Mouse (Mus musculus): ENCODE measurements around the gene Slc8a1. TPM values are rescaled to one million over a fixed set of nuclear protein-coding genes. Genes with fewer than 3 reads are reported as not detected.

Gene Slc8a1
- total and polyA plus RNA-seq, 2 experiments = 0.27 to 3.8 TPM

DNA sequence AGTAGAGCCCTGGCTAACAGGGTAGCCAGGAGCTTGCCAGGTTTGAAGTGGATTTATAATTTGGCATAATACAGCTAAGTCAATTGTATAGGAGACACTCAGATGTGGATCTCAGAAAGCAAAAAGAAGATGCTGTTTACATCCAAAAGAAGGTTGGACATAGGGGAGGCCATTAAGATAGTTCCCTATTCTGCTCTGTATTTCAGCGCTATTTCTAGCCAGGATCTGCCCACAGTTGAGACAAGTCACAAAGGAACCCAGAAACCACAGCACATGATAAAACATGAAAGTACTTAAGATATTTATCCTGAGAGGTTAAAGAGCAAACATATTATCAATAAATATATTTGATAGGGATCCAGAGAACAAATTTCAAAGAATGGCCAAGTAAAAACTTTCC lies 43.2 kb downstream of the Slc8a1 start:
- Histone ChIP-seq H3K9ac (ENCODE audit: low read depth, low read length) (no peak overlapping the region), H3K79me2 (ENCODE audit: control insufficient read depth, insufficient read depth, low read length) (no peaks in the 10 kb centered on the region), H3K27ac (replicated peaks; ENCODE audit: insufficient read depth, low read depth, low read length) (no peak overlapping the region), H3K4me3 (ENCODE audit: insufficient read depth, low read depth, low read length) (no peak overlapping the region), H3K4me1 (ENCODE audit: control insufficient read depth, insufficient read depth, low read length) (no peaks in the 10 kb centered on the region), H3K36me3 (ENCODE audit: control insufficient read depth, insufficient read depth, low read length) (no peaks in the 10 kb centered on the region), H3K27me3 (ENCODE audit: control insufficient read depth, insufficient read depth, low read length) (no peaks in the 10 kb centered on the region)
- TF ChIP-seq CTCF (IDR thresholded peaks at IDR 0.05; ENCODE audit: low read depth, low read length) (no peak), POLR2A (IDR thresholded peaks at IDR 0.05; ENCODE audit: extremely low read depth, insufficient read depth, low read length) (no peak)
- DNase-seq (ENCODE audit: extremely low read depth, low read depth, low spot score) = no peak
- 92% methylated on average over 1 of the region's 1 CpGs for WGBS

DNA sequence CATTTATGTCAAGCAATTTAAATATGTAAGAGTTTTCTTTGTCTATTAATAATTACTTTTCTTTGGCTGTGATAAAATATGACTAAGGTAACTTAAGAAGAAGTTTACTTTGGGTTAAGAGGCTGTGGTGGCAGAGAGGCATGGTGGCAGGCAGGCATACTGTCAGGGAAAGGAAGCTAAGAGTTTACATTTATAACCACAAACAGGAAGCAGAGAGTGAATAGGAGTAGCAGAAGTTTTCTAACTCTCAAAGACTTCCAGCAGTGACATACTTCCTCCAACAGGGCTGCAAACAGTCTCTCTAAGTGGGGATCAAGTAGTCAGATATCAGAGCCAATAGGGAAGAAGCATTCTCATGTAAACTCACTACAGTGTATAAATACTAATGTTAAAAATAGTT lies 58.6 kb downstream of the Slc8a1 start:
- H3K79me2 ChIP-seq (ENCODE audit: control insufficient read depth, insufficient read depth, low read length) = no peaks in the 10 kb centered on the region
- DNase-seq (ENCODE audit: extremely low read depth, low read depth, low spot score) = no peak
- no peak overlapping the region for H3K9ac ChIP-seq (ENCODE audit: low read depth, low read length)
- H3K4me3 ChIP-seq (ENCODE audit: insufficient read depth, low read depth, low read length) = no peak overlapping the region
- H3K27ac ChIP-seq (replicated peaks; ENCODE audit: insufficient read depth, low read depth, low read length) = no peak overlapping the region
- H3K36me3 ChIP-seq (ENCODE audit: control insufficient read depth, insufficient read depth, low read length) = no peaks in the 10 kb centered on the region
- H3K4me1 ChIP-seq (ENCODE audit: control insufficient read depth, insufficient read depth, low read length) = no peaks in the 10 kb centered on the region
- TF ChIP-seq CTCF (IDR thresholded peaks at IDR 0.05; ENCODE audit: low read depth, low read length) (no peak), POLR2A (IDR thresholded peaks at IDR 0.05; ENCODE audit: extremely low read depth, insufficient read depth, low read length) (no peak)
- no peaks in the 10 kb centered on the region for H3K27me3 ChIP-seq (ENCODE audit: control insufficient read depth, insufficient read depth, low read length)

DNA sequence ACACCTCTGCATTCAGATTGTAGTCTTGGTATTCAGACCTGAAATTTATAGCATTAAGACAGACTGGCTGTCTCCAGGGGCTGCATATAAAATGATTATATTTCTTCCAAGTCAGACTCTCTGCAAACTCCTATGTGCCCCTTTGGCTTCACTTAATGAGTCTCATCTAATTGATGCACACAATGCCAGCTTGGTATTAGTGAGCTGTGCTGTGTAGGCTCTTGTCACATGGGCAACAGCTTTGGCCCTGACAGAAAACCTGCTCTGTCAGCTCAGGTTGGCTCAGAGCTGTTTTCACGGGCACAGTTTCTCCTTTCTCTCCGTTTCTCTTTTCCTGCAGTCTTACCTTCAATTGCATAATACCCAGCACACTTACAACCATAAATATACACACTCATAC lies 60.7 kb downstream of the Slc8a1 start:
- WGBS = 74% methylated on average over 2 of the region's 2 CpGs
- TF ChIP-seq POLR2A (IDR thresholded peaks at IDR 0.05; ENCODE audit: extremely low read depth, insufficient read depth, low read length) (no peak), CTCF (IDR thresholded peaks at IDR 0.05; ENCODE audit: low read depth, low read length) (no peak)
- Histone ChIP-seq H3K4me3 (ENCODE audit: insufficient read depth, low read depth, low read length) (no peak overlapping the region), H3K27ac (replicated peaks; ENCODE audit: insufficient read depth, low read depth, low read length) (no peak overlapping the region), H3K36me3 (ENCODE audit: control insufficient read depth, insufficient read depth, low read length) (no peaks in the 10 kb centered on the region), H3K79me2 (ENCODE audit: control insufficient read depth, insufficient read depth, low read length) (no peaks in the 10 kb centered on the region), H3K27me3 (ENCODE audit: control insufficient read depth, insufficient read depth, low read length) (no peaks in the 10 kb centered on the region), H3K9ac (ENCODE audit: low read depth, low read length) (no peak overlapping the region), H3K4me1 (ENCODE audit: control insufficient read depth, insufficient read depth, low read length) (no peaks in the 10 kb centered on the region)
- no peak for DNase-seq (ENCODE audit: extremely low read depth, low read depth, low spot score)

DNA sequence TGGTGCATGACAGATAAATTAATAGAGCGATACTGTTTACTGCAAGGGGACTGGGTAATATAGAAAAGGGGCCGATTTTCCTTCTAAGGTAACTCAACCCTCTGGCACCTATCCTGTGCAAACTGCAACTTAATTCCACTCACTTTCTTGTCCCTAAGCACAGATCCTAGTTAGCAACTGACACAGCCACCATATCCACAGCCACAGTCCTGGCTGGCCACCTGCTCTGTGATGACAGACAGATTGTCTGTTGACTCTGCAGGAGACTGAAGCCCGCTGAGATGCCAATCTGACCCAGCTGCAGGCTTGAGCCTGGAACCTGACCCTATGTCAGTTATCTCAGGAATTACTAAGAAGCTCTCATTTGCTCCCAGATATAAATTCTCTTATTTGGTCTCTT lies 62.0 kb downstream of the Slc8a1 start:
- no peak overlapping the region for H3K27ac ChIP-seq (replicated peaks; ENCODE audit: insufficient read depth, low read depth, low read length)
- 51% methylated on average over 3 of the region's 3 CpGs for WGBS

DNA sequence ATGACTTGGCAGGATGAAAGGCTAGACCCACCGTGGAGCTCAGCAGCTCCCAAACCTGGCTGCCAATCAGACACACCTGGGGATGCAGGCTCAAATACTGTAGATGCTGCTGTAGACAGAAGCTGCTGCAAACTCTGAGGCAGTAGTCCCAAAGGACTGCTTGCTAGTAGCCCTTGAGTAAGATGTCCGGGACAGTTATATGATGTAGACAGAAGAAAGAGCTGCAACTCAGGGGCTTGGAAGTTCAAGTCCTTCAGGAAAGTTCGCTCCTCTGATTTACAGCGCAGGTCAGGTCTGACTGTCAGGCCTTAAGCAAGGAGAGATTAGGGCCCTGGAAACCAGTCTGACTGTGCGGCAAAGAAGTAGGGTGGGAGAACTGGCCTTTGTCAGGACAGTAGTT lies 66.9 kb downstream of the Slc8a1 start:
- no peak overlapping the region for H3K9ac ChIP-seq (ENCODE audit: low read depth, low read length)
- H3K27ac ChIP-seq (replicated peaks; ENCODE audit: insufficient read depth, low read depth, low read length) = no peak overlapping the region
- WGBS = 40% methylated on average over 5 of the region's 5 CpGs
- H3K36me3 ChIP-seq (ENCODE audit: control insufficient read depth, insufficient read depth, low read length) = no peaks in the 10 kb centered on the region
- H3K79me2 ChIP-seq (ENCODE audit: control insufficient read depth, insufficient read depth, low read length) = no peaks in the 10 kb centered on the region
- H3K4me1 ChIP-seq (ENCODE audit: control insufficient read depth, insufficient read depth, low read length) = no peaks in the 10 kb centered on the region
- TF ChIP-seq CTCF (IDR thresholded peaks at IDR 0.05; ENCODE audit: low read depth, low read length) (no peak), POLR2A (IDR thresholded peaks at IDR 0.05; ENCODE audit: extremely low read depth, insufficient read depth, low read length) (no peak)
- DNase-seq (ENCODE audit: extremely low read depth, low read depth, low spot score) = no peak
- no peak overlapping the region for H3K4me3 ChIP-seq (ENCODE audit: insufficient read depth, low read depth, low read length)
- peaks cover 13% of the 10 kb centered on the region; the same call in 1 of the 2 replicates for H3K27me3 ChIP-seq (ENCODE audit: control insufficient read depth, insufficient read depth, low read length)

More for the DNA sequence above, 62.0 kb downstream of the Slc8a1 start:
- Histone ChIP-seq H3K27me3 (ENCODE audit: control insufficient read depth, insufficient read depth, low read length) (0 out of 2 replicates have a peak, but pooled peaks cover under 1% of the 10 kb centered on the region), H3K9ac (ENCODE audit: low read depth, low read length) (no peak overlapping the region), H3K79me2 (ENCODE audit: control insufficient read depth, insufficient read depth, low read length) (no peaks in the 10 kb centered on the region), H3K4me1 (ENCODE audit: control insufficient read depth, insufficient read depth, low read length) (no peaks in the 10 kb centered on the region), H3K36me3 (ENCODE audit: control insufficient read depth, insufficient read depth, low read length) (no peaks in the 10 kb centered on the region), H3K4me3 (ENCODE audit: insufficient read depth, low read depth, low read length) (no peak overlapping the region)
- DNase-seq (ENCODE audit: extremely low read depth, low read depth, low spot score) = no peak
- TF ChIP-seq CTCF (IDR thresholded peaks at IDR 0.05; ENCODE audit: low read depth, low read length) = no peak
- no peak for TF ChIP-seq POLR2A (IDR thresholded peaks at IDR 0.05; ENCODE audit: extremely low read depth, insufficient read depth, low read length)

DNA sequence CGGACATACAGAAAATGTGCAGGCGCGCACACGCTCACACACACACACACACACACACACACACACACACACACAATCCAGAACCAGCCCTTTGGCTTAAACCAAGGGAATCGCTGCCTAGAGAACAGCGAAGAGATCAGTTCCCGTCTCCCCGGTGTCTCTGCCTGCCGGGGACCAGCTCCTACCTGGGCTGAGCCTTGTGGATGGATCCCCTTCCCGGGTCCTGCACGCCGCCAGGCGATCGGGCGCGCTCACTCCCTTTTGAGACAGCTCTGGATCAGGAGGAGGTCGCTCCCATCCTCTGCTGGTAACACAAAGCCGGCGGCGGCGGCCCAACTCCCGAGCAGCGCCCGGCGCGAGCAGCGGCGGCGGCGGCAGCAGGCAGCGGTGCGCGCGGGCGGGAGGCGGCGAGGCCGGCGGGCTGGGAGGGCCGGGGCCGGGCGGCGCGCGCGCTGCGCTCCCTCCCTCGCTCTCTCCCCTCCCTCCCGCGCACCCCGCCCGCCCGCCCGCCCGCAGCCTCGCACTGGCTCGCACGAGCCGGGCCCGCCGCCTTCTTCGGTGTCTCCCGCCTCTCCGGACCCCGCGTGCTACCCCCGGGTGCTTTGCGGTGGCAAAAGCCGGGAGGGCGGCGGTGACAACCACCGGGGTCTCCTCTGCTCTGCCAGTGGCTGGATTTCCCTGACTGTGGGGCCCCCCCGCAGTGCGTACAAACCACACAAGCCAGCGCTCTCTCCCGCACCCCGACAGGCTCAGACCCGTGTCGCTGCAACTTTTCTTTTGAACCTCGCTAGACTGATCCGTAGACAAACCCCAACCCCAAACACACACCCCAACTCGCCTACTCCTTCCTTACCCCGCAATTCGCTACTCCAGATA lies 68.1 kb downstream of the Slc8a1 start:
- H3K79me2 ChIP-seq (ENCODE audit: control insufficient read depth, insufficient read depth, low read length) = no peaks in the 10 kb centered on the region
- 4% methylated on average over 76 of the region's 84 CpGs for WGBS
- H3K27ac ChIP-seq (replicated peaks; ENCODE audit: insufficient read depth, low read depth, low read length) = peak overlapping the region; percentile 27
- H3K4me3 ChIP-seq (ENCODE audit: insufficient read depth, low read depth, low read length) = peak overlapping the region; percentile 84
- no peak for TF ChIP-seq POLR2A (IDR thresholded peaks at IDR 0.05; ENCODE audit: extremely low read depth, insufficient read depth, low read length)
- H3K27me3 ChIP-seq (ENCODE audit: control insufficient read depth, insufficient read depth, low read length) = peaks cover 13% of the 10 kb centered on the region; the same call in 1 of the 2 replicates
- peak overlapping the region; percentile 60 for H3K9ac ChIP-seq (ENCODE audit: low read depth, low read length)
- no peaks in the 10 kb centered on the region for H3K4me1 ChIP-seq (ENCODE audit: control insufficient read depth, insufficient read depth, low read length)
- H3K36me3 ChIP-seq (ENCODE audit: control insufficient read depth, insufficient read depth, low read length) = no peaks in the 10 kb centered on the region
- DNase-seq (ENCODE audit: extremely low read depth, low read depth, low spot score) = no peak
